Mouse (Mus musculus) layer of hippocampus, adult 2 months (tissue): ENCODE data around the gene Cpne9. TPM values are rescaled to one million over a fixed set of nuclear protein-coding genes. Genes with fewer than 3 reads are reported as not detected.
"Not testable (repeated sequence)": the region's sequence is repeated elsewhere in the genome, so short reads cannot be mapped to it uniquely, and the experiment has no call there.

Experiments
- DNase-seq, 2 experiments: peaks; one replicate each; pipeline ENCODE4 v3.0.0; 2022; ENCODE audit warnings: low spot score in 2 of 2
- H3K27ac ChIP-seq: fragments of 200-600 bp; 2 replicates; pipeline ENCODE4 v1.8.1; 2022
- H3K4me3 ChIP-seq: fragments of 200-600 bp; 2 replicates; pipeline ENCODE4 v1.8.1; 2022; ENCODE audit warnings: mild to moderate bottlenecking
- CTCF ChIP-seq: fragments of 200-600 bp; conservative IDR thresholded peaks from 2 replicates; pipeline ENCODE4 v1.8.1; 2022; ENCODE audit warnings: antibody characterized with exemption, mild to moderate bottlenecking, moderate library complexity
- total RNA-seq, 2 experiments: library from RNA; stranded (reverse); gene quantifications; 2 replicates each; pipeline ENCODE4 v1.2.3; 2021

The Cpne9 gene
- total RNA-seq, 2 experiments from 2014 or later, result 24.0 to 24.7 TPM

GRCm38 (mm10) chr6:113296639-113297038, 14.5 kb downstream of the Cpne9 start:
- Histone ChIP-seq H3K4me3 (no peak overlapping the region), H3K27ac (no peak overlapping the region)
- no peak for TF ChIP-seq CTCF
- no peak for DNase-seq

- TF ChIP-seq CTCF, result no peak
- Histone ChIP-seq H3K27ac (no peak overlapping the region), H3K4me3 (no peak overlapping the region)
- no peak for DNase-seq
These were observed 19.2 kb downstream of the Cpne9 start for GRCm38 (mm10) chr6:113301350-113301749.

DNA sequence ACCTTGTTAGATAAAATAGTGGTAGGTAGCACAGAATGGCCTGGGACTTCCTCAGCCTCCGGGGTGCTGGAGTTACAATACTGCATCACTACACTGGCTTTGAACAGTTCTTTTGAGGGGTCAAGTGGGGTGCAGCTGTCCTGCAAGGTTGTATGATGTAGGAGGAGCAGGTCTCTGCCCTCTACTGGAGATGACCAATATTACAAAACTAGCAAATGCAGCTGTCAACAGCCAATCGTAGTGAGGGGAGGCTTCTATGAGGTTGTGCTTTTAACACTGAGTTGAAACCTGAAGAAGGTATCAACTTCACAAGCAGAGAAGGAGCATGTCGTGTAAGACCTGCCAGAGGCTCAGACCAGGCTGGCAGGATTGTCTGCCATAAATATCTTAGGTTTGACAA, 20.2 kb downstream of the Cpne9 start:
- Histone ChIP-seq H3K4me3 (no peak overlapping the region), H3K27ac (no peak overlapping the region)
- DNase-seq, result no peak
- TF ChIP-seq CTCF, result peak; percentile 82

DNA sequence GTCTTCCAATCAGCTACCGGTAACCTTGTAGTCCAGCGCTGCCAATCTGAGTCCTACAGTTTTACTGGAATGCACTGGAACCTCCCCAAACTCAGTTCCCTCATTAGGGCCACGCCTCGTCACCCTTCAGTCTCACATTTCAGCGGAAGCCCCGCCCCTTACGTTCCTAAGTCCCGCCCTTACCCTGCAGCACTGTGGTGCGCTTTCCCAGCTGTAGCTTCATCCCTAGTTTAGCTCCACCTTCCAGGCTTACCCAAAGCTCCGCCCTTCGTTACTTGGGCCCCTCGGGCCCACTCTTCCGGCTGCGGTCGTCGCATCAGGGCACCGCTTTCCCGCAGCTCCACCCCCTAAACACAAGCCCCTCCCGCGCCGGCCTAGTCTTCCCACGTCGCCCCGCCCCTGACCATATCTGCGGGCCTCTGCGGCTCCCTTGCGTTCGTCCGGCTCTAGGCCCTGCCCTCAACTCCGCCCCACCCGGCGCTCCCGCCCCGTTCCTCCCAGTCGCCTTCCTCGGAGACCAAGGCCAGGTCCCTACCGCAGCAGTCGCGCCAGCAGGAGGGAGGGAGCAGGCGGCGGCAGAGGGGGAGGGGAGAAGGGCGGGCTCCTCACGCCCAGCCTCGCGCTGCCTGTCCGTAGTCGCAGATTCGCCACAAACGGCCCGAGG, 24.3 kb downstream of the Cpne9 start:
- TF ChIP-seq CTCF, result no peak
- peak; percentile 99 to 100 for DNase-seq
- Histone ChIP-seq H3K27ac (peak overlapping the region; percentile 100), H3K4me3 (peak overlapping the region; percentile 100)

DNA sequence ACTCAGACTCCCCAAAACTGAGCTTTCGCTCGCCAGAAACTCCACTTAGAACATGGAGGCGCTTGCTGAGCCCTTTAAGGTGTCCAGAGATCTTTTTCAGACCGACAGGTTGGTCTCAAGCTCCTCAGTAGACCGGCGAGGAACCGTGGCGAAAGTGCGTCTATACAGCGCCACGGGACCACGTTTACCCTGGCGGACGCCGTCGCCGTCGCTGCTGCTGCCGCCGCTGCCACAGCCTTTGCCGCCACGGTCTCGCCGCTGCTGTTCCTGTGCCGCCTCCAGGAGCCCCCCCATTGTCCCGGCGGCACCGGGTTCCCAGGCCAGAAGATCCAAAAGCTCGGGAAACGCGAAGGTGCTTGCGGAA, 24.9 kb downstream of the Cpne9 start, which contains the start of gene Brpf1:
Gene Brpf1 (plus strand): TSS at position 152 of the 364 bp plus-strand sequence.
- TF ChIP-seq CTCF, result peak; percentile 35; the same call in 1 of the 2 replicates
- Histone ChIP-seq H3K4me3 (peak within 1 kb of the TSS; percentile 100), H3K27ac (peak within 1 kb of the TSS; percentile 100)
- DNase-seq, result peak in 1 of 2 experiments; percentile 39

DNA sequence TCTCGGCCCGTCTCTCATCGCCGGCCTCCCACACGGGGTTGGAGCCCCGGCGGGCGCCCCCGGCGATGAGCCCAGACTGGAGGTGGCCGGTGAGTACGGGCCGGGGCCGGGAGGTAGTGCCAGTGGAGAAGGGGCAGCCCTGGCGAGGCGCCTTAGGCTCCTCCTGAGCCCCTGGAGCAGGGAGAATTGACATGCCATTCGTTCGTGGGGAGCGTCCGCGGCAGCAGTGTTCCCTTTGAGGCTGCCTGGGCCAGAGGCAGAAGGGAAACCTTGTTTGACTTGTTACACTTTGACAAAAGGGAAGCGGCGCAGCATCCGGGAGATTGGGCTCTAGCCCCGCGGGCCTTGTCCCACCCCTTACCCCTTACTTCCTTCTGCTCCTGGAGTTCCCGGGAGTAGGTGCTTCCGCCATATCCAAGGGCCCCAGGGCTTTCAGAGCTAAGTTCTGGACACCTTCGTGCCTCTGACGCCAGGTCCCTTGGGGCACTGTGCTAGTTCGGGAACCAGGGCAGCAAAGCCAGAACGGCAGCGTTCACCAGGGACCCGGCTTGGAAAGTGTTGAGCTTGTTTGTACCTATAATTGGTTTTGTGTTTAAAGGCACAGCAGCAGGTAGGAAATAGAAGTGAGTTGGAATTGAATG, 25.5 kb downstream of the Cpne9 start:
- TF ChIP-seq CTCF, result no peak
- peak in 1 of 2 experiments; percentile 46 for DNase-seq
- peak overlapping the region; percentile 100 for H3K4me3 ChIP-seq
- H3K27ac ChIP-seq, result peak overlapping the region; percentile 100

DNA sequence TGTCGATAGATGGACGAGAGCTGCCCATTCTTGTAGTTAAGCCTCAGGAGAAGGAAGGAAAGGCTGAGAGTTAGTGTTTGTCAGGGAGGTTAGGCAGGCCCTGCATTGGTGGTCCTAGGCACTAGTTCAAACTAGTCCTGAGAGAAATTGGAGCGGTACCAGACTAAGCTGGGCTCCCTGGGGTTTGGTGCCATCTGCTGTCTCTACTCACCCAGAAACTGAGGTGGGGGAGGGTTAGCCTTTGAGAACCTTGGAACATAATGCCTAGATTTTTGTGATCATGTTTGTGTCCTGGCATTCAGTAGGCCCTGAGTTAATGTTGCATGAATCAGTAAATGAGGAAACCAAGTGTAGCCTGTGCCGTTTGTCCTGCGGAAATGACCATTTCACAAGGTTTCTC, 26.0 kb downstream of the Cpne9 start:
- Histone ChIP-seq H3K27ac (peak overlapping the region; percentile 100), H3K4me3 (peak overlapping the region; percentile 100)
- peak; percentile 62 for TF ChIP-seq CTCF
- DNase-seq, result peak; percentile 49 to 58

DNA sequence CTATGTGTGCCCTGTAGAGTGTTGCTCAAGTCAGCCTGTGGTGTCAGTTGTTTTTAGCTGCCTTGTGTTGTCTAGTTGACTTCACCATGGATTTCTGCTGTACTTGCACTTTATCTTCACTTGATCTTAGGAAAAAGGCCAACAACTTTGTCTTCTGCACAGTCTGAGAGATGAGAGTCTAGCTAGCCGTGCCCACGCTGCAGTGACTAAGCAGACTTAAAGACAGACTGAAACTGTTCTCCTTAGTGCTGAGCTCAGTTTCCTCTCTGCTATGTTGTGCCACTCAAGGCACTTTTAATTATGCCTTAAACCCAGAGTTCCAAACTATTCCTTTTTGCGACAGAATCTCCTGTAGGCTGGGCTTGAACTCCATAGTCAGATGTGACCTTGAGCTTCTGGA, 33.9 kb downstream of the Cpne9 start:
- TF ChIP-seq CTCF, result no peak
- 0 out of 2 replicates have a peak overlapping the region, but pooled peaks have one; percentile 1 for H3K27ac ChIP-seq
- H3K4me3 ChIP-seq, result no peak overlapping the region
- no peak for DNase-seq

DNA sequence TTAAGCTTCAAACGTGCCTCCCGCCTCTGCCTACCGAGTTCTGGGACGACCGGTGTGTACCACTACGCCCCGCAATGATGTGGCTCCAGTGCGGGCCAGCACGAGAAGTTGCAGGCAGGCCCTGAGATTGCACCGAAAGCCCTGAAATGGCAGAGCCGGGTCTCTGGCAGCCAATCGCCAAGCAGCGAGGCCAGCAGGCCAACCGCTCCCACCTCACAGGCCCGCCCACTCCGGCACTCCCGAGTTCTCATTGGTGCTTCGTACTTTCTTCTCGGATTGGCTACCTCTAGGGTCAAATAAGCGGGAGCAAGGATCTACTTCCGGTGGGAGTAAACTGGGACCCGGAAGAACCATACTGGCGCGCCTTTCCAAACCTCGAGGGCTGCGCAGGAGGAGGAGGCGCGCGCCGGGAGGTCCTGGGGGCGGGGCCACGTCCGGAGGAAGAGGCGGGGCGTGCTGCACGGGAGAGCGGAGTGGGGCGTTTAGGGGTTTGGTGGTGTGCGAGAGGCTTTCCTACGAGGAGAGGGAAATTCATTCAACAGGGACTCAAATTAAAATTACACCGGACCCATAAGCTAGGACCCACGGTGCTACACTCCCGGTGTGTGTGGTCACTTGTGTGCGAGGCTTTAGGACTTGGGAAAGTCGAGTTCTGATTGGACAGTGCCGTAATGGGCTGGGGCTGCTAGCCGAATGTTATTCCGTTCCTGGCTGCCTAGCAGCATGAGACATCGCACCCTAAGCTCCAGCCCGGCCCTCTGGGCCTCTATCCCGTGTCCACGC, 44.6 kb downstream of the Cpne9 start, which contains the start of gene Ogg1:
Gene Ogg1 (plus strand): TSS at position 440 of the 783 bp plus-strand sequence.
- peak; percentile 96 to 100 for DNase-seq
- H3K4me3 ChIP-seq, result peak within 1 kb of the TSS; percentile 71
- no peak for TF ChIP-seq CTCF
- peak within 1 kb of the TSS; percentile 95 for H3K27ac ChIP-seq

DNA sequence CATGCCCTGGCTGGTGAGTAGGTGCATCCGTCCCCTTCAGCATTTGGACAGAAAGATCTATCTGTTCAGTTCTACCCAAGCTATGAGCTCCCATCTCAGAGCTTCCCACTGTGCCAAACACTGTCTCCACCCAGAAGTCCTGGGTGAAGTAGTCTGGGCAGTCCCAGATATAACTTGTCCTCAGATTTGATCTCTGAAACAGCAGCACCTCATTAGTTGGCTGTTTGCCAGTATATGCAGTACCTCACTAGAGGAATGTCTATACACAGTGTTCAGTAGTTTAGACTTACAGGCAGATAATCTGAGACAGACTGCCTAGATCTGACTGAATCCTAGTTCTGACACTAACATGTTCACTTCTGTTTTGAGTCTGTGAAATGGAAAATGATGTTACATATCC, 47.3 kb downstream of the Cpne9 start:
- TF ChIP-seq CTCF, result no peak

DNA sequence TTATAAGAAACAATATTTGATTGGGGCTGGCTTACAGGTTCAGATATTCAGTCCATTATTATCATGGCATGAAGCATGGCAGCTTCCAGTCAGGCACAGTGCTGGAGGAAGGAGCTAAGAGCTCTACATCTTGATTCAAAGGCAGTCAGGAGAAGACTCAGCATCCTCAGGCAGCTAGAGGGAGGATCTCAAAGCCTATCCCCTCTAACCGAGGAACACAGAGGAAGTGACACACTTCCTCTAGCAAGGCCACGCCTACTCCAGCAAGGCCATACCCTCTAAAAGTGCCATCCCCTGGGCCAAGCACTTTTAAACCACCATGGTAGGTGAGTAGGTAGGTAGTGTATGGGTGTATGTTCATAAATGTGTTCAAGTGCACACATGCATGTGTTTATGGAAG, 48.4 kb downstream of the Cpne9 start:
- no peak overlapping the region for H3K27ac ChIP-seq
- no peak for DNase-seq
- TF ChIP-seq CTCF, result no peak
- no peak overlapping the region for H3K4me3 ChIP-seq

More for the DNA sequence above, 47.3 kb downstream of the Cpne9 start:
- Histone ChIP-seq H3K4me3 (no peak overlapping the region), H3K27ac (no peak overlapping the region)
- DNase-seq, result no peak

DNA sequence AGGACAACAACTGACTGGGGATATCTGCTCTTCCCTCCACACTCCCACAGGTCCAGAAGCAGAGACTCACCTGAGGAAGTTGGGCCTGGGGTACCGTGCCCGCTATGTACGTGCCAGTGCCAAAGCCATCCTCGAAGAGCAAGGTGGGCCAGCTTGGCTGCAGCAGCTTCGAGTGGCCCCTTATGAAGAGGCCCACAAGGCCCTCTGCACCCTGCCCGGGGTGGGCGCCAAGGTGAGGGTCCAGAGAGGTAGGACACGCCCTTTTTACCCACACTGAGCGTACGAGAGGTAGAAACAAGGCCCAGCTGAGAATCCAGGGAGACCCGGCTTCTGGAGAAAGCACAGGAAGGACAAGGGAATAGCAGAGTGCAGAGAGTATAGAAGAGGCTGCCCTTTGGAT, 49.6 kb downstream of the Cpne9 start:
- DNase-seq, result no peak
- TF ChIP-seq CTCF, result no peak
- Histone ChIP-seq H3K27ac (no peak overlapping the region), H3K4me3 (no peak overlapping the region)

GRCm38 (mm10) chr6:113332734-113333133, 50.6 kb downstream of the Cpne9 start:
- peak; percentile 57 for TF ChIP-seq CTCF
- not testable (repeated sequence) for DNase-seq, H3K4me3 ChIP-seq
- peak overlapping the region; percentile 55; the same call in 1 of the 2 replicates for H3K27ac ChIP-seq
